Mouse (Mus musculus): ENCODE data around the gene Slc30a2.
A peak's percentile ranks its signal among the peaks of the same experiment; 100 is the strongest.
"Not testable (repeated sequence)": the region's sequence is repeated elsewhere in the genome, so short reads cannot be mapped to it uniquely, and the experiment has no call there.

Slc30a2 gene

DNA sequence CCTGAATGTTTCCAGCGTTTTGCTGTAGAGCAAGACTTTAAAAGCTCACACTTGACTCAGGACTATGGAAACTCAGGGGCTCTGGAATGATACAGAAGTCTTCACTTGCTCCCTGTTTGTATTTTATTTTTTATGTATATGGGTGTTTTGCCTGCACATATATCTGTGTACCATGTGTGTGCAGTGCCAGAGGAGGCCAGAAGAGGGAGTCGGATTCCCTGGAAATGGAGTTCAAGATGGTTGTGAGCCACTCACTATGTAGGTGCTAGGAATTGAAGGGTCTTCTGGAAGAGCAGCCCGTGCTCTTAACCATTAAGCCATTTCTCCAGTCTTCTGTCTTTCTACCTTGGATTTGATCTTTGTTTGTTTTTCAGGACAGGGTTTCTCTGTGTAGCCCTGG is 21.5 kb upstream of the Slc30a2 start:
- no peak for DNase-seq (ENCODE audit: low spot score in 2 of 2)

DNA sequence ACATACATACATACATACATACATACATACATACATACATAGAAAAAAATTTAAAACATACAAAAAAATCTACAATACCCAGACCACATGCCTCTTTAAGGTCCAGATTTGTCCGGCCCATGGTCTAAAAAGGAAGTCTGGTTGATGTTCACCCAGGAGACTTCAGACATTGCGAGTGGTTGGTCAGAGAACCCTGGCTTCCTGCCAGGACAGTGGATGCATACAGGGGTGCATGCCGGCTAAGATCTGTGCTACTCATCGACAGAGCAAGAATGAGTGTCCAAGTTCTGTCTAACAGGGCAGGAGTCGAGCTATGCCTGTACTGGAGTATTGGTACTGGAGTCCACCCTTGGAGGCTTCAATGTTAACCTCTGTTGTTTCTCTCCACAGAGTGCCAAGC is 18.3 kb upstream of the Slc30a2 start:
- no peak for DNase-seq (ENCODE audit: low spot score in 2 of 2)

DNA sequence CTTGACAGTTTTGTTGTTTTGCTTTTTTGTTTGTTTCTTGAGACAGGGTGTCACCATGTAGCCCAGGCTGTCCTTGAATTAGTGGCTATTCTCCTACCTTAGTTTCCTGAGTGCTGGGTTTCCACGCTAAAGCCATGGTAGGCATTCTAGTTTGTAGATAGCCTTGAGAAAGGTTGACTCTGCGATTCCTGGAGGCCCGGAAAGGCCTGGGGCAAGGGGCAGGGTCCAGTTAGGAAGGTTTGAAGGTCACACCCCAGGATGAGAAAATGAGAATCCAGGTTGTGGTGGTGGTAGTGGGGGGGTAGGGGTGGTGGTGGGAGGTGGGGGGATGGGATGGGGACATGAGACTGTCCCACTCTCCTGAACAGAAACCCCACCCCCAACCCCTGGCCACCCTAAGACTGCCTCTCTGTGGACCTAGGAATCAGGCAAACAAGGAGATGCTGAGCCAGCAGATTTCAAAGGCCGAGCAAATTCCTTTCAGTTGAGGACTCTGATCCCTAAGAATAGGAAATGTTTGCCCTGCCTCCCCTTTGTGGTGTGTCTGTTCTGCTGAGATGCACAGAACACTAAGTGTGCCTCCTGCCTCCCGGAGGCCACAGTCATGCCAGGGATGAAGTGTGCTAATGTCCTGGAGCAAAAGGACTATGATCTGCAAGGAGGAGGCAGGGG is 16.0 kb upstream of the Slc30a2 start:
- DNase-seq (ENCODE audit: low spot score in 2 of 2): no peak

DNA sequence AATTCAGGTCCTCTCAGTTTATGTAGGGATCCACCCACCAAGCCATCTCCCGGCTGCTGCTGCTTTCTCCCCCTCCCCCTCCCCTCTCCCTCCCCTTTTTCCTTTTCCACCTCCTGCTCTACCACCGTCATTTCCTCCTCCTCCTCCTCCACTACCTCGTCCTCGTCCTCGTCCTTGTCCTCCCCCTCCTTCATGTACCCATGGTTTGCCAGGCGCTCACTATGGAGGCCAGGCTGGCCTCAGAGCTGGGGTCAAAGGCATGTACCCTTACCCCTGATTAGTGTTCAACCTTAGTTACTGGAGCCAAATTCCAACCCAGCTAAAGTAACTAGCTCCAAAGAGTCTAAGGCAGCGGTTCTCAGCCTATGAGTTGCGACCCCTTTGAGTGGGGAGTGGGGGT is 14.8 kb upstream of the Slc30a2 start:
- no peak for DNase-seq (ENCODE audit: low spot score in 2 of 2)

DNA sequence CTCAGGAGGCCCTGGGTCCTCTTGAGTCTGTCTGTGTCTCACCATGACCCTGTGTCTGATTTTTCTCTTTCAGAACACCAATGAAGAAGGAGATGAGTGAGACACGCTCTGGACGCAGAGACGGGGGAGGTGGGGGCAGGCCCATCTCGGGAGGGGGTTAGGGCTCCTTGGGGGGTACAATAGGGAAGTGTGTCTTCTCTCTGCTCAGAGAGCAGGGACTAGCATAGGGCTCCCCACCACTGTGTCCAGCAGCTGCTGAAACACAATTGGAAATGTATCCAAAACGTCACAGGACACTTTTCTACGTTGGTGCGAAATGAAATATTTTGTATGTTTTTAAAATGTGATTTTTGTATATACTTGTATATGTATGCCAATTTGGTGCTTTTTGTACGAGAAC is 14.1 kb upstream of the Slc30a2 start:
- DNase-seq (ENCODE audit: low spot score in 2 of 2): no peak

DNA sequence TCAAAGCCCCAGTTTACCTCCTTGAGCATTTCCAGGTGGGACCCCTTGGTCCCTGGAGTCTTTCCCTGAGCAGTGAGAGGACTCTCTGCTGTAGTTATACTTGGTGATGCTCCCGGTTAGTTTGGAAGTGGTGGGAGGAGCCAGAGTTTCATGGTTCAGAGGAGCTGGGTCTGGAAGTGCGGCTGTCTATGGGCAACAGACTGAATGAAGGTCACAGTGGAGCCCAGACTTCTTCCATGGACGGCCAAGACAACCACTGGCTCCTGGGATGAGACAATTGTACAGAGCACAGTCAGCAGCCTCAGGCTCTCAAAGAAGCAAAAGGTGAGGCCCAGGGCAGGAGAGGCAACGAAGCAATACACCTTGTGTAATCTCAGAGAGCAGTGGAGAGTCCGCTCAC is 12.7 kb upstream of the Slc30a2 start:
- DNase-seq (ENCODE audit: low spot score in 2 of 2): no peak

DNA sequence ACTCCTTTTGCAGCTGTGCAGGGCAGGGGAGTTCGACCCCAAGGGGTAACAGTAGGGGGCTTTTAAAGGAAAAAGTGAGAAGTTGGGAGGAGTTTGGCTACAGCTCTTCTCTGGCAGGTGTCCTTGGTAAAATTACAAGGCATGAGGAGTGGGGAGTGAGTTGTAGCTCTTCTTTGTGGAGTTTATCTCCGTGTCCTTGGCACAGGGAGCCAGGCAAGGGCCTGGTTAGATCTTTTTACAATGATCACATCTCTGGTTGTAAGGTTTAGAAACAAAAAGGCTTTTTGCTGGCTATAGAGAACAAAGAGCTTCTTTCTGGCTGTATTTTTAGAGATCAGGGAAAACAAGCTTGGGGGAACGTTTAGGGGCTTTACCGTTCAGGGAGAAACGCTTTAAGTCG is 1.8 kb upstream of the Slc30a2 start:
- not testable (repeated sequence) for DNase-seq (ENCODE audit: low spot score in 2 of 2)

DNA sequence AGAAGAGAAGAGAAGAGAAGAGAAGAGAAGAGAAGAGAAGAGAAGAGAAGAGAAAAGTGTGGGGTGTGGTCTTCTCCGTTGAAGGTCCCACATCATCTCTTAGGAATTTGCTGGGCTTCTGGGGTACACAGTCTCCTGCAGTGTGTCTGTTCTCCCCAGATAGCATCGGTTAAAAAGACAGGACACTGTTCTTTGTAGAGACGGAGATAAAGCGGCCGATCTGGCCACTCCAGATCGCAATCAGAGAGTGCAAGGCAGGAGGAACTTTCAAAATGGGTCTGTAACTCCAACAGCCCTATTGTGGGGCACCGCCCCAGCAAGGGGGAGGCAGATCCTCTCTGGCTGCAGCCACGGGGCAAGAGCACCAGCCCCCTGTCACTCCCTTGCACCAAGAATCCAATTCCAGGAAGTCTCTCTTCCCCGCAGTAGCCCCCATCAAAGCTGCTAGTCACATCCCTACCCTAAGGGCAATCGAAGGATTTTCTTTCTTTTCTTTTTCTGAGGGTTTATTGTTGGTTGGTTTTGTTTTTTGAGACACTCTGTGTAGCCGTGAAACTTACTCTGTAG is 685 bp upstream of the Slc30a2 start:
- DNase-seq (ENCODE audit: low spot score in 2 of 2): no peak

DNA sequence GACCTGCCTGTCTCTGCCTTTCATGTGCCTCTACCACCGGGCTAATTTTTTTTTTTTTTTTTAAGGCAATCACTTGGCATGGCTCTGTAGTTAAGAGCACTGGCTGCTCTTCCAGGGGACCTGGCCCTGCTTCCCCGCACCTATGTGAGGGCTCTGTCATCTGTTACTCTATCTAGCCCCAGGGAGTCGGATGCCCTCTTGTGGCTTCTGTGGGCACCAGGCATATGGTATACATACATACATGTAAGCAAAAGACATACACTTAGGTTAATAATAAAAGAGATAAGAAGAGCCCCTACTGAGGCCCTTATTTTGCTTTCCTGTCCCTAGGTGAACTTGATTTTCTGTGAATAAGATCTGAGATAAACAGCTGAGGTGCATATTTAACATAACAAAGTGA is 1.6 kb downstream of the Slc30a2 start:
- no peak for DNase-seq (ENCODE audit: low spot score in 2 of 2)

DNA sequence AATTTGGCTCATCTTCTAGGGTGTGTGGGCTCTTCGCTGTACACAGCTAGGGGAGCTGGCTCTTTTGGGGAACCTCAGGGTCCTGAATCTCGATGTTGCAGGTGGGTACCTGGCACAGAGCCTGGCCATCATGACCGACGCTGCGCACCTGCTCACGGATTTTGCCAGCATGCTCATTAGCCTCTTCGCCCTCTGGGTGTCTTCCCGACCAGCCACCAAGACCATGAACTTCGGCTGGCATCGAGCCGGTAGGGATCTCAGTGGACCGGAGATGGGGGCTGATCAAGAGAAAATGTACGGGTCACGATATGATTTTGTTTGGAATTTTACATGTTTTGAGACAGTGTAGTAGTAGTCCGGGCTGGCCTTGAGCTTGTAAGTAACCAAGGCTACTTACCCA is 2.8 kb downstream of the Slc30a2 start:
- no peak for DNase-seq (ENCODE audit: low spot score in 2 of 2)

DNA sequence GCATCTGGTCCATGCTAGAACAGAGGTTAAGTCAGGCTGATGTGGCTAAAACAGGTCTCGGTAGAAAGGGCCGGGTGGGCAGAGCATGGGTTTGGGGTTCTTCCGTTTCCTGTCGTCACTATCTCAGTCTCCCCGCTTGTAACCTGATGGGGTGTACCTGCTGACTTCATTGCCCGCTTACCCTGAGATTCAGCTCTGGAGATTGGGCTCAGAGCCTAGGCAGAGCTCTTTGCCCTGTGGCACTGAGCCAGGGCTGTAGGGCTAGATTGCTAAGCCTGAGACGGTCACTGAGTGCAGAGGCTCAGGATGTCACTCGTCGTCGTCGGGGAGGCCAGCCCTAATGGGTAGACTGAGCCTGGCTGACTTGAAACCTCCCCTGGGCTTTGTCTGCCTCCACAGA is 5.1 kb downstream of the Slc30a2 start:
- DNase-seq (ENCODE audit: low spot score in 2 of 2): no peak

DNA sequence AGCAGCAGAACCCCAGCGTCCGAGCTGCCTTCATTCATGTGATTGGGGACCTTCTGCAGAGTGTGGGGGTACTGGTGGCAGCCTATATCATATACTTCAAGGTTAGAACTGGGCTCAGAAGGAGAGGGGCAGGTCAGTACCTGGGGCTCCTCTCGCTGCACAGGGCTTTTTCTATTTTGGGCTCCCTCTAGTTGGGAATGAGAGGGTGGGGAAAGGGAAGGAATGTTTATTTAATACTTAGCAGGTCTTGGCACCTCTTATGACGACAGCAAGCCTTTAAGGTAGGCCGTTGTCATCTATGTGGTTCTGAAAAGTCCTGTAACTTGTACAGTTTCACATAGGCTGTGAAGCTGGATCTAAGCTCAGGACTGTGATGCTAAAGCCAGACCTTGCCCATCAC is 5.6 kb downstream of the Slc30a2 start:
- no peak for DNase-seq (ENCODE audit: low spot score in 2 of 2)

DNA sequence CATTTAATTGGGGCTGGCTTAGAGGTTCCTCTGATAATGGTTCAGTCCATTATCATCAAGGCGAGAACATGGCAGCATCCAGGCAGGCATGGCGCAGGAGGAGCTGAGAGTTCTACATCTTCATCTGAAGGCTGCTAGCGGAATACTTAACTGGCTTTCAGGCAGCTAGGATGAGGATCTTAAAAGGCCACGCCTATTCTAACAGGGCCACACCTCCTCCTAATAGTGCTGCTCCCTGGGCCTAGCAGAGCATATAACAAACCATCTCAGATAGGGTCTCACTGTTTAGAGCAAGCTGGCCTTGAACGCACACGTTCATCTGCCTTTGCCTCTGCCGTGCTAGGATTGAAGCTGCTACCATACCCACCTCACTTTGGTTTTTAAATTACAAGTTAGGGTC is 6.8 kb downstream of the Slc30a2 start:
- DNase-seq (ENCODE audit: low spot score in 2 of 2): no peak

DNA sequence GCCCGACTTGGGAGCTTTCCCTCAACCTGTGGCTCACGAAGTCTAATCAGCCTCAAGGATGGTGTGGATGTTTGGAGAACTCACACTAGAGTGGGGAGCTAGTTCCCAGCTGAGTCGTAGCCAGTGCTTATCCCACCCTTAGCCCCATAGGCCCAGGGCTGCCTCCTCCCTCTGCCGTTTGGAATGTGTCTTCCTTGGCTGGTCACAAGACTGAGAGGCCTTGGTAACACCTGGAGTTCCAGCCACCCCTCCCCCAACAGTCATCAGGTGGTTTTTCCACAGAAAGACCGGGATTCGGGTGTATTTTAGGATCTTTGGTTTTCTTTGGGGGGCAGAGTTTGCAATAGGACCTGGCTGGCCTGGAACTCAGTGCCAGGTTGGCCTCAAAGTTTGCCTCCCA is 7.7 kb downstream of the Slc30a2 start:
- DNase-seq (ENCODE audit: low spot score in 2 of 2): no peak

DNA sequence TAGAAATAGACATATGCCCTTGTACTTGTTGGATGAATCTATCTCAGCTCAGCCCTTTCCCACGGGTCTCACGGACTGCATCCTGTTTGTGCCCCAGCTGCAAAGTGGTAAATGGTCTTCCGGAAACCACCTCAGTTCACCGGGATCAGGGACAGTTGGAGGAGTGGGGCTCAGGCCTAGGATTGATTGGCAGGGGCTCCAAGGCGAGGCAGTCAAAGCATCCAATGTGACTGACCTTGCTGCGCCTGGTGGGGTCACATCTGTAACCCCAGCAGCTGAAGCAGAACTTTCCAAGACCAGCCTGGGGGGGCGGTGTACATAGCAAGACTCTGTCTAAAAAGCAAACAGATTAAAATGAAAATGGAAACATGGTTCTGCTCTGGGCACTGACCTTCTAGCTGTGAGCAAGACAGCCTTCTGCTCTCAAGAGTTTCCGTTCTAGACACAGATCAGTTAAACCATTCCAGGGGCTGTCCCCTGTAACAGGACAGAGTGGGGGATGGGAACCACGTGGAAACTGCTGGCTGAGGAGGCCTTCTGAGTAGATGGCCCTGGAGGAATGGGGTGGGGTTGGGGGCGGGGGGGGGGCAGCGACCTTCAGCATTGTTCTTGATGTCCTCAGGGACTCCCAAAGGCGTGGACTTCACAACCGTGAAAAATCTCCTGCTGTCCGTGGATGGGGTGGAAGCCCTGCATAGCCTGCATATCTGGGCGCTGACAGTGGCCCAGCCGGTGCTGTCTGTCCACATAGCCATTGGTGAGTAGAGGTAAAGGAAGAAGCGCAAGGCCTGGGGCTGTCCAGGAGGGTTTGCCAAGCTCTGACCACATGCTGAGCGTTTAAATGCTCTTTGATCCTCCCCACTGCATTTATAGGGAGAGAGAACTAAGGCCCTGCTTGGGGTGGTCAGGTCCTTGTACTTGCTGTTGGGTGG is 8.6 kb downstream of the Slc30a2 start:
- DNase-seq (ENCODE audit: low spot score in 2 of 2): no peak

DNA sequence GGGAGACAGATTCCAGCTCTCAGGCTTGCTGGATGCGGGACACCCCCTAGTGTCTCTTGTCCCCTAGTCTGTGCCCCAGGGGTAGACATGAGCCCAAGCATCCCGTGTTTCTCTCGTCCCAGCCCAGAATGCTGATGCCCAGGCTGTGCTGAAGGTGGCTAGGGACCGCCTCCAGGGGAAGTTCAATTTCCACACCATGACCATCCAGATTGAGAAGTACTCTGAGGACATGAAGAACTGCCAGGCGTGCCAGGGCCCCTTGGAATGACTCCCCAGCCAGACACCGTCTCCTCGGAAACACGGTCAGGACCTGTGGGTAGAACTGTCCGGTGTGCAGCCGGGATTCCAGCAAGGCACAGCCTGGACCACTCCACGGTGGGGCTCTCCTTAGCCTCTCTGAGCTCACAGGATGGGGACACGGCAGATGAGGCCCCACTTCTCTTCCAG is 9.3 kb downstream of the Slc30a2 start:
- DNase-seq (ENCODE audit: low spot score in 2 of 2): no peak

DNA sequence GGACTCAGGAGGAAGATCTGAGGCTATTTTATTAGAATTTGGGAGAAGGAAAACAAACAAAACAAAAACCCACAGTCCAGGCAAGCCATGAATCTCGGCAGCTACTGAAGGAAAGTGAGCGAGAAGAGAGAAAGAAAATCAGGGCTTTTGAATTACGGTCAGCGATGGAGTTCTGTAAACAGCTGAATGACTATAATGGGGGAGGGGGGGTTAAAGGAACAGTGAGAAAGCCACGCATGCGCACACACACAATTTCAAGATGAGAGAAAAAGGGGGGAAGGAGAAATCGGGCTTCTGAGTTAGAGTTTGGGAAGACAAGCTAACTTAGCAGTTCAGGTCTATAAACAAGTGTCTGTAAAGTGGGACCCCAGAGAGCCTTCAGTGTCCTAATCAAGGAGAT is 9.9 kb downstream of the Slc30a2 start:
- DNase-seq (ENCODE audit: low spot score in 2 of 2): no peak

DNA sequence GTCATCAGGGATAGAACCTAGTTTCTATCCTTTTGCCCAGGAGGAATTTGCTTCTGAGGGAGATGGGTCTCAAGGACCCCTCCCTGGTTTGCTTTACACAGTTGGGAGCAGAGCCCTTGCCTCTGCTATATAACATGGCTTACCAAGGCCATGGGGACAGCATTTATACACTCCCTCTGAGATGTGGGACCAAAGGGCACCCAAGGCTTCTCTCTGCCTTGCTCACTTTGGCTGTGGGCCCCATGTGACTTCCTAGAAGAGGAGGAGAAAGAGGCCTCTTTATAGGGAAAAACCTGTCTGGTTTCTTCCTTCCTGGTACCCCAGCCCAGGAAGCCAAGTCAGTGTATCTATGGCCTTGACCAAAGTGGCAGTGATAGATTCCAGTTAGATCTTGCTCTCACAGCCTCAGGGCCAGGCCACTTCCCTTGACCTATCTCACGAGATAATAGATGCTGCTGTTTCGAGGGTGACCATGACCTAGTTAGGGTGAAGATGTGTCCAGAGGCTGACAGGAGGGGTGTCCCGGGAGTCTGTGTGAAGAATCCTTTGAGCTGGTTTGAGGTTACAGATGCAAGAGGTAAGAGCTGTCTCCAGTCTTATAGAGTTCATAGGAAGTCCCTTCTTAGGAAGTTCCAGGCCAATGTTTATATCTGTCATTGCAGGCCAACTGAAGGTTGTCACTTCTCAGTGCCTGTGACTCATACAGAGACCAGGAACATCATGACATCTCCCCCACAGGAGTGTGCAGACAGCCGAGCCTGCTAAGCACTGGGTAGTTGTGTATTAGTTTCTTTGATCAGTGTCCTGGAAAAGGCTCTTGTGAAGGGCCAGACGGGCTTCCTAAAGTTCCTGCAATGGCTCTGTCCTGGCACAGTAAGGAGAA is 10.8 kb downstream of the Slc30a2 start:
- no peak for DNase-seq (ENCODE audit: low spot score in 2 of 2)

DNA sequence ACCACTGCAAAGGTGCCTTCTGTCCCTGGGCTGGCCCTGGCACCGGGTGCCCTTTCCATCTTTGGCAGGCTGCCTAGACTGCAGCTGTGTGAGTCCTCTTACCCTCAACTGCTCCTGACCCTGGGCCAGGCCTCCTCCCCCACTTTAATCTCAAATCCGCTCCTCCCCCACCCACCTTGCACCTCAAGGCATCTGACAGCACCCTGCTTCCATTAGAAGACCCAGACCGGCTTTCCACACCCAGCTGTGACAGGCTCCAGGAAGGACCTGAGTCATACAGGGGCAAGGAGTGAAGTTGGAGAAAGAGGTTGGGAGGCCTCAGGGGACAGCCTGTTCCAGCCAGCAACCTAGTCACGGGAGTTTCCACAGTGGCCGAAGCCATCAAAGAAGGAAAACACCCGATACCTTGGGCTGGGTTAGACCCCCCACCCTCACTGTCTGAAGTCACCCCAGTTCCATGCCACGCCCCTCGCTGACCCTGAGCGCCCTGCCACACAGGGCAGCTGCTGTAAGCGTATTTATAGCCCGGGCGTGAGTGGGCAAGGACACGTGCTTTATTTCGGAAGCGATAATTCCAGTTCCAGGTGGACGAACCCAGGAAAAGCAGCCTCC is 13.0 kb downstream of the Slc30a2 start:
- DNase-seq (ENCODE audit: low spot score in 2 of 2): no peak

DNA sequence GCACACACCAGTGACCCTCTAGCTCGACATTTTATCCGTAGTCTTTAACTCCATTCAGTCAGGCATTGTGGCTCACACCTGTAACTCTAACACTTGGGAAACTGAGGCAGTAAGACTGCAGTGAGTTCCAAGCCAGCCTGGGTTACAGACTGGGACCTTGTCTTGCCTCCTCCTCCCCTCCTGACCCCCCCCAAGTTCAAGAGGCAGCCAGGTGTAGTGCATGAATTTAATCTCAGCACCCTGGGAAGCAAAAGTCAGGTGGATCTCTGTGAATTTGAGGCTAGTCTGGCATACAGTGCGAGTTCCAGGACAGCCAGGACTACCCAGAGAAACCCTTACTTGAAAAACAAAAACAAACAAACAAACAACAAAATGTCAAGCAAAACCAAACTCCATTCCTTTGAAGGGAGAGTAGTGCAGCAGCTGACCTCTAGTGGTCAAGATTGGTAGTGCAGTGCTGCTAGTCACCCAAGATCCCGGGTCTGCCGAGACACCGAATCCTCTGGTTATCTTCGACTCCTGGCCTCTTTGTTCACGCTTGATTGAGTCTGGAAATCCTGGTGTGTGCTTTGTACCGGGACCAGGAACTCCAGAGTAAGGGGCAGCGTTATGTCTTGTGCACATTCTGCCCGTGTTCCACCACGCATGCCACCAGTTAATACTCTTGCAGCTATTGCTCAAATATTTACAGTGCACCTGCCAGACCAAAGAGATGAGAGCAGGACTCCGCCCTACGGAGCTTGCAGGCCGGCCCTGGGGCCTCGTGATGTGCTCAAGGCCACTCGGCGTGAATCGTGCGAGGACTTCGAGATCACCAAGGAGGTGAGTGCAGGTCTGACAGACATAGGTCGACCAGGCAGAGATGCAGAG is 13.8 kb downstream of the Slc30a2 start:
- DNase-seq (ENCODE audit: low spot score in 2 of 2): peak; percentile 36 to 79

DNA sequence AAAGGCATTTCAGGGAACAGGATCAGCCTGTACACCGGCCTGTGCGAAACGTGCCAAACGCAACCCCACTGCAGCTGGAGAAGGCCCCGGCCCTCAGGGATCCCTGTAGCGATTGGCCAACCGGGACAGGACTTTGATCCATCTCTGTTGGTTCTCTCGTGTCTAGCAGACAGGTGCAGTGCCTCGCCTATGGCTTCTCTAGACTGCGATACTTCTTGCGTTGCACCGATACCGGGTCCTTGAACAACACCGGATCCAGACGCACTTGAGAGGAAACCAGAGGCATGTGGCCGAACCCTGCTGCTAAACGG is 14.4 kb downstream of the Slc30a2 start:
- DNase-seq (ENCODE audit: low spot score in 2 of 2): no peak
